In the genomic region with DNA sequence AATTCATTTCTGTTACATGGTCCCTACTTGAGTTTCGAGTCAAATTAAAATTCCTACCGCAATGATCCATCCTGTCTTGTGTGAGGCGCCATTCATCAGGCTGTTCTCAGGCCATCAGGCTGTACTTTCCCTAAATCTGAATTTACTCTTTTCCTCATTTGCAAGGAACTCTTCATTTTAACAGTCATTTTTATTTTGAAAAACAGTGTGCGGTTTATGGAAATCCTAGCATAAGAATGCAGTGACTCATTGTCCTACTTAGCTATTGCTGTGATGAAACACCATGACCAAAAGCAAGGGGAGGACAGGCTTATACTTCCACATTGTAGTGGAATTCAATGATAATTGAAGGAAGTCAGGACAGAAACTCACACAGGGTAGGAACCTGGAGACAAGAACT, we compare ENCODE assay signal across 31 mouse cellular contexts. TPM values are rescaled to one million over a fixed set of nuclear protein-coding genes. Genes with fewer than 3 reads are reported as not detected.
A peak's percentile ranks its signal among the peaks of the same experiment; 100 is the strongest.
DNase-seq lines count a peak whose midpoint lies in the region; ATAC-seq and TF ChIP-seq lines count a peak whose summit lies in the region.
"Had no signal": no experiment of that assay in that cellular context is flagged by ENCODE, and none has a peak within 500 bp of the region (broad histone marks: within the 10 kb centered on the region; RNA-seq: fewer than 3 reads in every experiment).

No protein-coding gene starts in this region.

- no peaks in the 10 kb centered on the region for H3K9me3 ChIP-seq in midbrain, embryonic 14.5 days (ENCODE audit: control insufficient read depth, low read length)
- H3K9me3 ChIP-seq: embryonic facial prominence, embryonic 10.5 days; embryonic facial prominence, embryonic 13.5 days; forebrain, embryonic 10.5 days; forebrain, embryonic 13.5 days; heart, embryonic 12.5 days; heart, embryonic 15.5 days; hindbrain, embryonic 10.5 days; hindbrain, embryonic 13.5 days; intestine, embryonic 15.5 days had no signal

- H3K79me2 ChIP-seq in myocyte (ENCODE audit: control insufficient read depth, insufficient read depth): no peaks in the 10 kb centered on the region

- TF ChIP-seq POLR2A in myocyte (IDR thresholded peaks at IDR 0.05; ENCODE audit: insufficient read length, low read depth): no peak

- peak overlapping the region; percentile 32 for H3K4me2 ChIP-seq in myocyte (ENCODE audit: low read depth)
- H3K4me2 ChIP-seq in midbrain, embryonic 14.5 days (ENCODE audit: low read length): no peak overlapping the region
- H3K4me2 ChIP-seq: embryonic facial prominence, embryonic 13.5 days; forebrain, embryonic 13.5 days; heart, embryonic 12.5 days; heart, embryonic 15.5 days; hindbrain, embryonic 13.5 days; intestine, embryonic 15.5 days had no signal

- H3K27me3 ChIP-seq in myocyte (ENCODE audit: control insufficient read depth, insufficient read depth, insufficient read length): no peaks in the 10 kb centered on the region
- no peaks in the 10 kb centered on the region for H3K27me3 ChIP-seq in midbrain, embryonic 14.5 days (ENCODE audit: control insufficient read depth, insufficient read depth, low read length)
- H3K27me3 ChIP-seq: embryonic facial prominence, embryonic 13.5 days; forebrain, embryonic 13.5 days; heart, embryonic 12.5 days; heart, embryonic 15.5 days; hindbrain, embryonic 13.5 days; intestine, embryonic 15.5 days had no signal

- DNase-seq in 3T3-L1 (ENCODE audit: low read depth, low spot score) (peak; percentile 85), adipocyte (ENCODE audit: low spot score) (peak; percentile 18)
- peak; percentile 88 for DNase-seq in Muller cell, postnatal 12 days (ENCODE audit: inconsistent ontology term)
- no peak for DNase-seq in kidney, adult 18-20 months
- no peak for DNase-seq in B cell, adult 2 months
- DNase-seq in midbrain, embryonic 14.5 days: no peak
- DNase-seq: adrenal gland, postnatal 10 days; adrenal gland, postnatal 36 days; cerebellum, adult 11 months; cerebellum, adult 2 months; cerebellum, adult 9-11 months; cerebellum, postnatal 25 days; embryo, embryonic 11 days; gastrocnemius, postnatal 25 days; heart, adult 18-20 months; heart, postnatal 10 days; heart, postnatal 36 days; kidney, adult 11 months had no signal

- H3K27ac ChIP-seq in midbrain, embryonic 14.5 days (replicated peaks; ENCODE audit: low read depth, low read length): no peak overlapping the region
- H3K27ac ChIP-seq: embryonic facial prominence, embryonic 10.5 days; embryonic facial prominence, embryonic 13.5 days; forebrain, embryonic 10.5 days; forebrain, embryonic 13.5 days; heart, embryonic 15.5 days; hindbrain, embryonic 10.5 days; hindbrain, embryonic 13.5 days; intestine, embryonic 15.5 days had no signal

- H3K4me1 ChIP-seq in midbrain, embryonic 14.5 days (ENCODE audit: control insufficient read depth, insufficient read depth, low read length): no peaks in the 10 kb centered on the region
- H3K4me1 ChIP-seq: embryonic facial prominence, embryonic 10.5 days; embryonic facial prominence, embryonic 13.5 days; forebrain, embryonic 10.5 days; forebrain, embryonic 13.5 days; heart, embryonic 12.5 days; heart, embryonic 15.5 days; hindbrain, embryonic 10.5 days; hindbrain, embryonic 13.5 days; intestine, embryonic 15.5 days had no signal

- no peak overlapping the region for H3K9ac ChIP-seq in midbrain, embryonic 14.5 days (replicated peaks; ENCODE audit: low read length)
- H3K9ac ChIP-seq: embryonic facial prominence, embryonic 13.5 days; forebrain, embryonic 13.5 days; heart, embryonic 12.5 days; heart, embryonic 15.5 days; hindbrain, embryonic 13.5 days; intestine, embryonic 15.5 days had no signal

- no peak overlapping the region for H3ac ChIP-seq in myocyte (ENCODE audit: control insufficient read depth, insufficient read length)

- no peak for ATAC-seq in midbrain, embryonic 14.5 days (ENCODE audit: low FRiP score, low TSS enrichment)
- ATAC-seq: activated CD4-positive, CD25-positive, alpha-beta regulatory T cell, adult 4 months; forebrain, embryonic 13.5 days; forebrain, embryonic 16.5 days; hindbrain, embryonic 16.5 days; intestine, embryonic 15.5 days had no signal

- 94% methylated on average over 4 of the region's 4 CpGs for WGBS in midbrain, embryonic 14.5 days

- H3K4me3 ChIP-seq in myocyte: no peak overlapping the region
- no peak overlapping the region for H3K4me3 ChIP-seq in midbrain, embryonic 14.5 days (replicated peaks; ENCODE audit: low read depth, low read length)
- H3K4me3 ChIP-seq: embryonic facial prominence, embryonic 10.5 days; embryonic facial prominence, embryonic 13.5 days; forebrain, embryonic 10.5 days; forebrain, embryonic 13.5 days; heart, embryonic 12.5 days; heart, embryonic 15.5 days; hindbrain, embryonic 10.5 days; hindbrain, embryonic 13.5 days; intestine, embryonic 15.5 days had no signal

- no peaks in the 10 kb centered on the region for H3K36me3 ChIP-seq in myocyte (ENCODE audit: control insufficient read depth, insufficient read depth)
- no peaks in the 10 kb centered on the region for H3K36me3 ChIP-seq in midbrain, embryonic 14.5 days (ENCODE audit: control insufficient read depth, insufficient read depth, low read length)
- H3K36me3 ChIP-seq: embryonic facial prominence, embryonic 10.5 days; embryonic facial prominence, embryonic 13.5 days; forebrain, embryonic 10.5 days; heart, embryonic 12.5 days; heart, embryonic 15.5 days; hindbrain, embryonic 10.5 days; hindbrain, embryonic 13.5 days; intestine, embryonic 15.5 days had no signal

TF ChIP-seq in myocyte, 11 proteins besides CTCF, POLR2A, EP300 and RAD21:
- TF ChIP-seq MAX (IDR thresholded peaks at IDR 0.05; ENCODE audit: low read depth) (no peak), E2F4 (IDR thresholded peaks at IDR 0.05; ENCODE audit: insufficient read depth) (no peak), CEBPB (IDR thresholded peaks at IDR 0.05; ENCODE audit: insufficient read depth, poor library complexity, severe bottlenecking) (peak; percentile 72; the same call in 1 of the 2 replicates), MYOG (IDR thresholded peaks at IDR 0.05; ENCODE audit: control insufficient read depth in 1 of 3, insufficient read depth in 1 of 3, insufficient read length in 2 of 3, low read depth in 2 of 3) (no peak)

RNA-seq across cellular contexts. Expression of gene Orc5, which starts 46.8 kb away (rescaled TPM):
- polyA plus RNA-seq in myocyte (2012; fragmentation: generic; extraction: Trizol): 9.5 TPM
- 35.8 and 41.6 TPM in 2 replicates for polyA plus RNA-seq in midbrain, embryonic 14.5 days (2014; fragmentation: Nextera tagmentation; extraction: Ambion mirVana)

Comparison
In these comparisons a context has a peak if more than half of its experiments do, and no peak if none do; other contexts are left out.
1. DNase-seq: peak in 3T3-L1 (single experiment), Muller cell, postnatal 12 days (single experiment) and adipocyte (single experiment); none in kidney, adult 18-20 months (single experiment), B cell, adult 2 months (0 of 2) and midbrain, embryonic 14.5 days (single experiment).